In the genomic region with DNA sequence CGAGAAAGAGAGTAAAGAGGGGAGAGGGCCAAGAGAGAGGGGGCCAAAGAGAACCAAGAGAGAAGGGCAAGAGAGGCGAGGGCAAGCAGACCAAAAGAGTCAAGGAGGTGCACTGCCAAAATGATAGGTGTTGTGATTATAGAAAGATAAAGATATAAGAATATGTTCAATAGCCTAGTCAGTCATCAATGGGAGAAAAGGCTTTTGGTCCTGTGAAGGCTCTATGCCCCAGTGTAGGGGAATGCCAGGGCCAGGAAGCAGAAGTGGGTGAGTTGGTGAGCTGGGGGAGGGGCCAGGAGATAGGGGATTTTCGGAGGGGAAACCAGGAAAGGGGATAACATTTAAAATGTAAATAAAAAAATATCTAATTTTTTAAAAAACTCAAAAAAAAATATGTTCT, we compare ENCODE assay signal across 16 mouse cellular contexts. TPM values are rescaled to one million over a fixed set of nuclear protein-coding genes. Genes with fewer than 3 reads are reported as not detected.
DNase-seq lines count a peak whose midpoint lies in the region.
"Had no signal": no experiment of that assay in that cellular context is flagged by ENCODE, and none has a peak within 500 bp of the region (broad histone marks: within the 10 kb centered on the region; RNA-seq: fewer than 3 reads in every experiment).

No protein-coding gene starts in this region.

- peak; percentile 27 for DNase-seq in testis, postnatal 10 days (ENCODE audit: low spot score)
- no peak for DNase-seq in testis, postnatal 14 days (ENCODE audit: low spot score)
- peak; percentile 37 for DNase-seq in CD4-positive, CD25-positive, alpha-beta regulatory T cell, adult 2 months (ENCODE audit: low read depth, low spot score)
- DNase-seq in induced T-regulatory cell, adult 2 months (ENCODE audit: low read depth): peak; percentile 81
- DNase-seq in embryo, embryonic 11 days: no peak
- DNase-seq in kidney, postnatal 4 days: no peak
- DNase-seq in layer of hippocampus, adult 18-20 months (ENCODE audit: low spot score in 2 of 2): no peak
- DNase-seq: adrenal gland, postnatal 10 days; adrenal gland, postnatal 36 days; cerebellum, adult 18-20 months; cerebellum, adult 9-10 months; cerebellum, postnatal 14 days; gastrocnemius, postnatal 25 days had no signal

RNA-seq across cellular contexts. Expression of gene Klrg1, which starts 11.6 kb away (rescaled TPM):
- under 1 TPM; 0.23 to 0.89 TPM for total RNA-seq in layer of hippocampus, adult 18-20 months (2021)
- total RNA-seq: gastrocnemius, postnatal 25 days; heart, adult 8-10 months; heart, postnatal 25 days; hematopoietic stem cell, adult 5-6 weeks had no signal

RNA-seq across cellular contexts. Expression of gene M6pr, which starts 14.2 kb away (rescaled TPM):
- total RNA-seq in layer of hippocampus, adult 18-20 months (2021): 10 to 100 TPM; 83.6 to 84.1 TPM

RNA-seq across cellular contexts. Expression of gene Phc1, which starts 46.1 kb away (rescaled TPM):
- 10 to 100 TPM; 63.9 to 68.3 TPM for total RNA-seq in layer of hippocampus, adult 18-20 months (2021)

Comparison
In these comparisons a context has a peak if more than half of its experiments do, and no peak if none do; other contexts are left out.
1. DNase-seq: peak in testis, postnatal 10 days (single experiment), CD4-positive, CD25-positive, alpha-beta regulatory T cell, adult 2 months (single experiment) and induced T-regulatory cell, adult 2 months (single experiment); none in testis, postnatal 14 days (single experiment), embryo, embryonic 11 days (single experiment), kidney, postnatal 4 days (0 of 2) and layer of hippocampus, adult 18-20 months (0 of 2).